Mouse (Mus musculus): ENCODE measurements around the gene Bbs7.

- TF ChIP-seq CTCF (IDR thresholded peaks at IDR 0.05; ENCODE audit: low read depth, low read length) (no peak), GATA1 (IDR thresholded peaks at IDR 0.05; ENCODE audit: borderline replicate concordance, low read length) (no peak), TAL1 (conservative IDR thresholded peaks at IDR 0.05; ENCODE audit: low read depth, low read length) (no peak), GATA2 (IDR thresholded peaks at IDR 0.05; ENCODE audit: borderline replicate concordance, low read depth, low read length) (no peak), POLR2AphosphoS5 (IDR thresholded peaks at IDR 0.05; ENCODE audit: insufficient replicate concordance, low read depth, low read length) (no peak)
Measured at GRCm38 (mm10) chr3:36530781-36531180, 82.5 kb downstream of the Bbs7 start.

Data from G1E (cell line).